Mouse (Mus musculus) heart, embryonic 11.5 days (tissue): Measurements from ENCODE around the gene Fosl1. TPM values are rescaled to one million over a fixed set of nuclear protein-coding genes. Genes with fewer than 3 reads are reported as not detected.
A peak's percentile ranks its signal among the peaks of the same experiment; 100 is the strongest.

Experiments used
- ATAC-seq: fragments of 200-750 bp; cut with Nextera tagmentation; replicated peaks from 2 replicates; pipeline ENCODE4 v1.8.0; 2017; ENCODE audit warnings: moderate library complexity; ENCODE audit not compliant: insufficient number of reproducible peaks, low FRiP score, low TSS enrichment
- H3K27ac ChIP-seq: fragments of 300-500 bp; sonication (generic); 2 replicates; pipeline ENCODE4 v1.5.1; 2014; ENCODE audit warnings: mild to moderate bottlenecking, low read depth, low read length
- H3K27me3 ChIP-seq: fragments of 300-500 bp; sonication (generic); 2 replicates; pipeline ENCODE4 v1.6.1; 2014; ENCODE audit warnings: mild to moderate bottlenecking, low read length, mixed read lengths; ENCODE audit not compliant: control insufficient read depth, insufficient read depth
- H3K36me3 ChIP-seq: fragments of 300-500 bp; sonication (generic); 2 replicates; pipeline ENCODE4 v1.6.1; 2014; ENCODE audit warnings: mild to moderate bottlenecking, low read length, moderate library complexity, mixed read lengths; ENCODE audit not compliant: control insufficient read depth, insufficient read depth
- H3K4me1 ChIP-seq: fragments of 300-500 bp; sonication (generic); 2 replicates; pipeline ENCODE4 v1.6.1; 2014; ENCODE audit warnings: low read length; ENCODE audit not compliant: control insufficient read depth, insufficient read depth
- H3K4me2 ChIP-seq: fragments of 300-500 bp; sonication (generic); 2 replicates; pipeline ENCODE4 v1.6.1; 2014; ENCODE audit warnings: mild to moderate bottlenecking, moderate library complexity
- H3K4me3 ChIP-seq: fragments of 300-500 bp; sonication (generic); 2 replicates; pipeline ENCODE4 v1.5.1; 2014; ENCODE audit warnings: low read depth, low read length
- H3K9ac ChIP-seq: fragments of 300-500 bp; sonication (generic); 2 replicates; pipeline ENCODE4 v1.6.1; 2014; ENCODE audit warnings: mild to moderate bottlenecking, low read depth, low read length, moderate library complexity
- H3K9me3 ChIP-seq: fragments of 300-500 bp; sonication (generic); replicated peaks from 2 replicates; pipeline ENCODE4 v1.6.1; 2016; ENCODE audit warnings: low read length; ENCODE audit not compliant: control insufficient read depth
- WGBS: fragments of 180-500 bp; shearing (Covaris S2); extraction: QIAGEN DNeasy Blood & Tissue Kit; methylation state at CpG from one replicate; pipeline ENCODE4 v1.1.7; 2014; ENCODE audit not compliant: insufficient replicate concordance; 5-methylcytosine and 5-hydroxymethylcytosine counted together
- polyA plus RNA-seq: library from polyadenylated mRNA; unstranded; fragments of >200 nt; fragmentation: Nextera tagmentation; extraction: Ambion mirVana; gene quantifications from 2 replicates; pipeline ENCODE4 v1.2.1, GENCODE M21; 2014

Fosl1 gene
- polyA plus RNA-seq, 1 experiment from 2014 or later, result not detected

DNA sequence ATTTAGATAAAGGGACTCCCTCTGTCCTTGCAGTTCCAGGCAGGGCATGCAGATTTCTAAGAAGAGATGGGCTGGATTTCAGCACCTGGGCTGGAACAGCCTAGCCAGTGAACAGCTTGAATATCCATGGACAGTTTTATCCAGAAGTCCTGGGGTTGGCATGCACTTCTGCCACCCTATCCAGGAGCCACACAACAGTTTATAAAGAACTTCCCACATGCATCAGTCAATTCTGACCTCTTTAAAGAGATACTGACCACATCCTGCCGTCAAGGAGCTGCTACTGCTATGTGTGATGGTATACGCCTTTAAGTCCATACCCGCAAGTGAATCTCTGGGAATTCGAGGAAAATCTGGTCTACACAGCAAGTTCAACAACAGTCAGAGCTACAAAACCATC lies 18.1 kb upstream of the Fosl1 start:
- Histone ChIP-seq H3K27me3 (no peaks in the 10 kb centered on the region), H3K4me3 (no peak overlapping the region), H3K27ac (no peak overlapping the region), H3K9ac (no peak overlapping the region), H3K36me3 (peaks cover 8% of the 10 kb centered on the region; the same call in 1 of the 2 replicates), H3K4me1 (peaks cover 18% of the 10 kb centered on the region), H3K9me3 (no peaks in the 10 kb centered on the region), H3K4me2 (no peak overlapping the region)
- no peak for ATAC-seq
- 74% methylated on average over 4 of the region's 4 CpGs for WGBS

DNA sequence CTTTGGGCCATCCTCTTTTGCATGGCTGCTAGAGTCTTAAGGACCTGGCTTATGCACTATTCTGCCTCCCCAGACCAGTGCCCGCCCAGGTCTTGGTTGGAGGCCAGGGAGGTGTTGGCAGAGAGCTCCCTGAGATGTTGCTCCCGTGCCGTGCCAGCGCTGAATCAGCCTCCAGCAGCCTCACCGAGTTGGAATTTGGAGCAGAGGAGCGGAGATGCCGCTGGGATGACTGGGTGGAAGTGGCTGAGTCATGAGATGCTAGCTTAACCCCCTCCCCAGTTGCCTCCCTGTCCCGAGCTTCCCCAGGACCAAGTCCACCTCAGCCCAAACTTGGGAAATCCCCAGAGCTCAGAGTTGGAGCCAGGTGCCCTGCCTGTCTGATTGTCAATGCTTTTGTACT lies 17.5 kb upstream of the Fosl1 start:
- 66% methylated on average over 8 of the region's 8 CpGs for WGBS
- no peak overlapping the region for H3K4me2 ChIP-seq
- no peak for ATAC-seq
- H3K4me3 ChIP-seq, result no peak overlapping the region
- H3K27me3 ChIP-seq, result no peaks in the 10 kb centered on the region
- H3K27ac ChIP-seq, result no peak overlapping the region
- H3K9me3 ChIP-seq, result no peaks in the 10 kb centered on the region
- peaks cover 18% of the 10 kb centered on the region for H3K4me1 ChIP-seq
- peaks cover 8% of the 10 kb centered on the region; the same call in 1 of the 2 replicates for H3K36me3 ChIP-seq
- 0 out of 2 replicates have a peak overlapping the region, but pooled peaks have one; percentile 10 for H3K9ac ChIP-seq

DNA sequence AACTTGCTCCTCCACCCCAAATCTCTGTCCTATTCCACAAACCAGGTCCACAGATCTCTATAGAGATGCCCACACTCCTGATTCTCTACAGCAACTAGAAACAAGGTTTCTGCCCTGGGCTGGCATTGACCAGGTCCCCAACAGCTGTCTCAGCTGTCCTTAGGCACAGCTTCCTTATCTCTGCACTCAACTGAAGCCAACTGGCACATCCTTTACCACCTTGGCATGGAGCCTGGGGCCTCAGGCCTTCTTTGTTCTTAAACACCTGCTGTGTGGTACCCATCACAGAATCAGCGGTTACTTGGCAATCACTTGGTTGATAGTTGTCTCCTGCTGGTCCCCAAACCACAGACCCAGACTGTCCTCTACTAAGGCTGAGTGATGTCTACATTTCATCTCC lies 16.9 kb upstream of the Fosl1 start:
- Histone ChIP-seq H3K4me1 (peaks cover 18% of the 10 kb centered on the region), H3K9me3 (no peaks in the 10 kb centered on the region), H3K27me3 (no peaks in the 10 kb centered on the region), H3K9ac (no peak overlapping the region), H3K4me2 (no peak overlapping the region), H3K4me3 (no peak overlapping the region), H3K36me3 (peaks cover 8% of the 10 kb centered on the region; the same call in 1 of the 2 replicates), H3K27ac (no peak overlapping the region)
- ATAC-seq, result no peak
- 83% methylated on average over 1 of the region's 1 CpGs for WGBS

DNA sequence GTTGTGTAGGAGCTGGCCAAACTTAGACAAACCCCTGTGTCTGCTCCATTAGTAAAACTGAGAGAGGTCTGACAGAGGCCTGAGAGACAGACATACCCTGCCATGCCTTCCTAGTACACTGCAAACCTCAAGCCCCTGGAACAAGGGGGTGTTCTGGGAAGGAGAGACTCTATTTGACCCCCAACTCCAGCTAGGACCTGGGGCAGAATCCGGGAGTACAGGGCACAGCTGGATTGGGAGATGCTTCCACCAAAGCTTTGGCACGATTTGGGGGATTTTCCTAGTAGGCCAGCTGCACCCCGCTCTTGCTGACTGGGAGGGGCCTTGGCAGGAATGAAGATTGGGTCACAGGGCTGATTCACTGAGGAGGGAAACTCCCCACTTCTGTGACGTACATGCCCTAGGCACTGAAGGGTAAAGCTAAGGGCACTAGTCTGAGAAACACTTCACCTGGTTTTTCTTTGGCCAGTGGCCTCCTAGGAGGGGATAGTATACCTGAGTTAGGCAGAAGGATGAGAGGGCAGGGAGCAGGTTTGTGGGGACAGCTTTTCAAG lies 15.4 kb upstream of the Fosl1 start:
- H3K9ac ChIP-seq, result 0 out of 2 replicates have a peak overlapping the region, but pooled peaks have one; percentile 10
- 0 out of 2 replicates have a peak, but pooled peaks cover under 1% of the 10 kb centered on the region for H3K36me3 ChIP-seq
- no peak overlapping the region for H3K4me3 ChIP-seq
- no peaks in the 10 kb centered on the region for H3K9me3 ChIP-seq
- H3K4me1 ChIP-seq, result peaks cover 9% of the 10 kb centered on the region
- H3K27ac ChIP-seq, result no peak overlapping the region
- no peak overlapping the region for H3K4me2 ChIP-seq
- 73% methylated on average over 4 of the region's 4 CpGs for WGBS
- ATAC-seq, result no peak
- H3K27me3 ChIP-seq, result no peaks in the 10 kb centered on the region

DNA sequence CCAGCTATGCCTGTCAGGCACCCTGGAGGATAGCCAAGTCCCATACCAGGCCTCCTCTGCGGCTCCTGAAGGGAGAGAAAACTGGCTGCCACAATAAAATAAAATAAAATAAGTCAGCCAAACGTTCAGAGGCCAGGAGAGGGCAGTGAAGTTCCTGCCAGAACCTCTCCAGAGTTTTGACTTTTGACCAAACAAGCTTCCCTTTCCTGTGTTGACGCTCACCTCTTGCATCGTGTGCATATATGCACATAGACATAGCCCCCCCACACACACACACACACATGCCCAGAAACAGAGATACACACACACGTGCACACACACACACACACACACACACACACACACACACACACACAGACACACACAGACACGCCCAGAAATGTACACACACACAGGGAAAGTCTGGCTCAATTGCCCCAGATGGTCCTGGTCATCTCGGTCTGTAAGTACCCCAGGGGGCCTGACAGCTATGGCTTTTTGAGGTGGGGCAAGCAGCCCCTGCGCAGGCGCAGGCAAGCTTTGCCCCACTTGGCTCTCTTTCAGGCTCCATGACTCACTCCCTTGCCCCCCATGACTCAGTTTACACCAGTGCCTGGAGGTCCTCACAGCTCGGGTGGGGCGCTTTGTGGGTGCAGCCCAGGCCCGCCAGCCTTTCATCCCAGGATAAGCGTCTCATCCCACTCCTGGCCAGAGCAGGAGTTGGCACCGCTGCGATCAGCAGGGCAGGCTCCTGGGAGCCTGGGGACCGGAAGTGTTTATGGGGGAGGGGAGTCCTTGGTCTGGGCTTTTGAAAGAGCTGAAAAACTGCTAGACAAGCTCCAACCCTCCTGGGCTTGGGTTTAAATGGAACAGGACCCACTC lies 14.1 kb upstream of the Fosl1 start:
- Histone ChIP-seq H3K9ac (peak overlapping the region; percentile 67), H3K4me1 (peaks cover 9% of the 10 kb centered on the region), H3K27ac (peak overlapping the region; percentile 57), H3K9me3 (no peaks in the 10 kb centered on the region), H3K4me3 (peak overlapping the region; percentile 40), H3K36me3 (no peaks in the 10 kb centered on the region), H3K27me3 (no peaks in the 10 kb centered on the region), H3K4me2 (peak overlapping the region; percentile 79)
- peak; percentile 32; the same call in 1 of the 2 replicates for ATAC-seq
- 7% methylated on average over 16 of the region's 16 CpGs for WGBS

DNA sequence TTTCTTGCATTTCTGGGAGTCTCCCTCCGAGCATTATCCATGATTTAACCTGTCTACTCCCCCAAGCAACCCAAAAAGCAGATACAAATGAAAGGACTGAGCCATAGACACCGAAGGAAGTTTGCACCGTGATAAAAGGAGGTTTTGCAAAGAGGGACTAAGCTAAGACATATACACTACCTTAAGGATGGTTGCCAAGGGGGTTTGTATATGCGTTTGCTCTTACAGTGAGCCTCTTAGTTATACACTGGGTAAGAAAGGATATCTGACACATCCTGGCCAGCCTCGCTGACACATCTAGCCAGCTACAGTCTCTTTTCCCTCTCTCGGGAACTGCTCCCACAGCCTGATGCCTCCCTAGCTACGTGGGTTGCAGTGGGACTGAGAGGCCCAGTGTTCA lies 13.4 kb upstream of the Fosl1 start:
- Histone ChIP-seq H3K4me2 (peak overlapping the region; percentile 79), H3K27me3 (no peaks in the 10 kb centered on the region), H3K4me1 (peaks cover 9% of the 10 kb centered on the region), H3K4me3 (no peak overlapping the region), H3K36me3 (no peaks in the 10 kb centered on the region), H3K9me3 (no peaks in the 10 kb centered on the region), H3K27ac (peak overlapping the region; percentile 57; the same call in 1 of the 2 replicates), H3K9ac (peak overlapping the region; percentile 67)
- 46% methylated on average over 7 of the region's 7 CpGs for WGBS
- ATAC-seq, result no peak

DNA sequence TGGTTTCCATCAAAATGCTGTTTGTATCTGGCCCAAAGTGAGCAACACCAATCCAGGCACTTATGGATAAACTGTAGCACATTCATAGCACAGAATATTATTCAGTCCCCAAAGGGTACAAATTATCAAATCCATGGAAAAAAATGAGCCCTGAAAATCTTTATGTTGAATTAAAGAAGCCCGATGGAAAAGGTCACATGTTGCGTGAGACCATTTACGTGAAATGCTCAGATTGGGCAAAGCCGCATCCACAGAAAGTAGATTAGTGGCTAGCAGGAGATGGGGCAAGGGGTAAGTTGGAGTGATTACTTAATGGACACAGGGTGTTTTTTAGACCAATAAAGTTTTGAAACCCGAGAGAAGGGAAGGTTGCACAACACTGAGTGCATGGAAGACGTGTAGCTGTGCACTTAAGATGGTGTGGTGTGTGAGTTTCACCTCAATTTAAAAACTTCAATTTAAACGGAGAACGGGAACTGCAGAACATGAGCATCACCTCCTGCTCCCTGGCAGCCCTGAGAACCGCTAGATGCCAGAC lies 2.9 kb upstream of the Fosl1 start:
- 63% methylated on average over 9 of the region's 9 CpGs for WGBS
- peaks cover 45% of the 10 kb centered on the region for H3K27me3 ChIP-seq
- H3K4me1 ChIP-seq, result peaks cover 19% of the 10 kb centered on the region

DNA sequence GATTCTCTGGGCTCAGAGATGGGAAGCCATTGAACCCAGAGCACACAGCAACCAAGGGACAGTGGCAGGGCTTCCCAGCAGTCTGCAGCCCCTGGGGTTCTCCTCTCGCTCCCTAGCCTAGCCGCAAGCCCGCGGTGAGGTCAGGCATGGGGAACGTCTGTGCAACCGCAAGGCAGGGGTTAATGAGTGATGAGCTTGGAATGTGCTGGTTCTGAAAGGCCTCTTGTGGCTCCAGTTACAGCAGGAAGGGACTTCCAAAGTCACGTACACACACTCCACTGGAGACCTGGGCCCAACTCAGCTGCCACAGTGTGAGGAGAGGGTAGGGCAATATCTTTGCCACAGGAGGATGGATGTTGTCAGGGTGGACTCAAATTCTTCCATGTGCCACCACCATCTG lies 2.4 kb upstream of the Fosl1 start:
- peaks cover 48% of the 10 kb centered on the region for H3K27me3 ChIP-seq
- no peak for ATAC-seq
- no peak overlapping the region for H3K9ac ChIP-seq
- no peak overlapping the region for H3K4me2 ChIP-seq
- H3K36me3 ChIP-seq, result no peaks in the 10 kb centered on the region
- H3K9me3 ChIP-seq, result peaks cover 4% of the 10 kb centered on the region
- peaks cover 19% of the 10 kb centered on the region for H3K4me1 ChIP-seq
- H3K27ac ChIP-seq, result no peak overlapping the region
- WGBS, result 27% methylated on average over 7 of the region's 7 CpGs
- H3K4me3 ChIP-seq, result no peak overlapping the region

More for the DNA sequence above, 2.9 kb upstream of the Fosl1 start:
- Histone ChIP-seq H3K36me3 (no peaks in the 10 kb centered on the region), H3K9me3 (peaks cover 4% of the 10 kb centered on the region), H3K4me2 (no peak overlapping the region), H3K27ac (no peak overlapping the region), H3K9ac (no peak overlapping the region), H3K4me3 (no peak overlapping the region)
- ATAC-seq, result no peak
